Mouse (Mus musculus) forebrain, embryonic 14.5 days (tissue): ENCODE measurements around the gene Egln3. TPM values are rescaled to one million over a fixed set of nuclear protein-coding genes. Genes with fewer than 3 reads are reported as not detected.
A peak's percentile ranks its signal among the peaks of the same experiment; 100 is the strongest.

Experiments
- ATAC-seq: fragments of 200-750 bp; cut with Nextera tagmentation; 2 replicates; pipeline ENCODE4 v1.8.0; 2017; ENCODE audit warnings: mild to moderate bottlenecking, moderate library complexity
- DNase-seq: peaks from one replicate; pipeline ENCODE4 v3.0.0-alpha.2; 2015; ENCODE audit warnings: low spot score
- H3K27ac ChIP-seq: fragments of 300-500 bp; sonication (generic); 2 replicates; pipeline ENCODE4 v1.5.1; 2014; ENCODE audit warnings: low read depth, mild to moderate bottlenecking, control low read depth, low read length, moderate library complexity
- H3K27me3 ChIP-seq: fragments of 300-500 bp; sonication (generic); replicated peaks from 2 replicates; pipeline ENCODE4 v1.6.1; 2014; ENCODE audit warnings: low read length, control low read depth, mixed read lengths; ENCODE audit not compliant: control insufficient read depth, insufficient read depth
- H3K36me3 ChIP-seq: fragments of 300-500 bp; sonication (generic); 2 replicates; pipeline ENCODE4 v1.6.1; 2014; ENCODE audit warnings: low read length, control low read depth; ENCODE audit not compliant: control insufficient read depth, insufficient read depth
- H3K4me1 ChIP-seq: fragments of 300-500 bp; sonication (generic); 2 replicates; pipeline ENCODE4 v1.6.1; 2014; ENCODE audit warnings: antibody characterized with exemption, low read length, control low read depth; ENCODE audit not compliant: control insufficient read depth, insufficient read depth
- H3K4me2 ChIP-seq: fragments of 300-500 bp; sonication (generic); 2 replicates; pipeline ENCODE4 v1.6.1; 2014; ENCODE audit warnings: mild to moderate bottlenecking, control low read depth, low read length
- H3K4me3 ChIP-seq: fragments of 300-500 bp; sonication (generic); 2 replicates; pipeline ENCODE4 v1.5.1; 2014; ENCODE audit warnings: low read depth, low read length, control low read depth
- H3K9ac ChIP-seq: fragments of 300-500 bp; sonication (generic); 2 replicates; pipeline ENCODE4 v1.6.1; 2014; ENCODE audit warnings: mild to moderate bottlenecking, low read length, control low read depth, moderate library complexity
- H3K9me3 ChIP-seq: fragments of 300-500 bp; sonication (generic); replicated peaks from 2 replicates; pipeline ENCODE4 v1.6.1; 2016; ENCODE audit warnings: low read length, control low read depth, mixed read lengths; ENCODE audit not compliant: control insufficient read depth
- WGBS: fragments of 180-500 bp; shearing (Covaris S2); extraction: QIAGEN DNeasy Blood & Tissue Kit; methylation state at CpG from one replicate; pipeline ENCODE4 v1.1.7; 2014; 5-methylcytosine and 5-hydroxymethylcytosine counted together
- polyA plus RNA-seq: library from polyadenylated mRNA; unstranded; fragments of >200 nt; fragmentation: Nextera tagmentation; extraction: Ambion mirVana; gene quantifications from 2 replicates; pipeline ENCODE4 v1.2.1, GENCODE M21; 2014

The Egln3 gene
- polyA plus RNA-seq, 1 experiment from 2014 or later, result 5.9 TPM

- Histone ChIP-seq H3K4me3 (no peak overlapping the region), H3K27ac (peak overlapping the region; percentile 33; the same call in 1 of the 2 replicates), H3K9ac (no peak overlapping the region), H3K36me3 (no peaks in the 10 kb centered on the region), H3K4me1 (peaks cover 38% of the 10 kb centered on the region), H3K27me3 (no peaks in the 10 kb centered on the region), H3K9me3 (no peaks in the 10 kb centered on the region), H3K4me2 (no peak overlapping the region)
- whole genome bisulfite sequencing, result 94% methylated on average over 4 of the region's 4 CpGs
- ATAC-seq (no peak), DNase-seq (no peak)
Observed at GRCm38 (mm10) chr12:54198282-54198918, 5.3 kb downstream of the Egln3 start.

DNA sequence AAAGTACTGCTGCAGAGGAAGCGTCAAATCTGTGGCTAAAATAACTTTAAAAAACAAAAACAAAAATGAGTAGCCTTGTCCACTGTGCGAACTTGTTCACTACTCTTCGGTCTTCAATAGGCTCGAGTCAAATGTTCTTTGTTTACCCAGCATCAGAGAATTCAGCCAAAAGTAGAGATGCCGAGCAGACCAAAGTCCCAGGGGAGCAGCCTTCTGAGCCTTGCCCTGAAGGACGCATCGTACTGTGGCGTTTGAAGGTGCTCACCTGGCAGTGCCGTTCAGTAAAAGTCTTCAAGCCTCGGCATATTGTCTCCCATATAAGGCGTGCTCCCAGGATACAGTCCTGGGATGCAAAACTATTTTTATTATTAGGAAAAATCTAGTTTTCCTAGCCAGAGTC lies 5.8 kb downstream of the Egln3 start:
- no peak overlapping the region for H3K9ac ChIP-seq
- peak overlapping the region; percentile 58; the same call in 1 of the 2 replicates for H3K27ac ChIP-seq
- peak overlapping the region; percentile 37 for H3K4me2 ChIP-seq
- H3K4me1 ChIP-seq, result peaks cover 40% of the 10 kb centered on the region
- no peaks in the 10 kb centered on the region for H3K27me3 ChIP-seq
- H3K36me3 ChIP-seq, result no peaks in the 10 kb centered on the region
- no peaks in the 10 kb centered on the region for H3K9me3 ChIP-seq
- H3K4me3 ChIP-seq, result no peak overlapping the region
- DNase-seq (peak; percentile 56), ATAC-seq (0 out of 2 replicates have a peak, but pooled peaks have one; percentile 12)
- WGBS, result 32% methylated on average over 11 of the region's 11 CpGs

DNA sequence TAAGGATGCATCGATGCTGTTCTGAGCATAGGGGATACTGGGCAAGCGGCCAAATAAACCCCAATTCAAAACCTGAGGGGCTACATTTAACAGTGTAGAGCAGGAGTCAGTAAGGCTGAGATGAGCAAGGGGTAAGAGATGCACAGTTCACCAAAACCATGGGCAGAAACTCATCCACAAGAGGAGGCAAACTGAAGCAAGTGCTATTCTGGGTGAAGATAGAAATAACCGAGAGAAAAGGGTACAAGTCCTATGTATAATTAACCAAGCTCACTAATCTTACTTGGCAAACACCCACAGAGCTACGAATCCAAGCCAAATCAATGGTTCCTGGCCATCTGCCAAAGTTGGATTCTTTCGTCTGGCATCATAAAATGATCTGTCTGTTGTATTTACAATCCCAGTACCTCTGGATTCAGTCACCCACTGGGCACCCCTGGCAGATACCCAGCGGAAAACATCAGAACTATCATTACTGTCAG lies 6.3 kb downstream of the Egln3 start:
- Histone ChIP-seq H3K27ac (peak overlapping the region; percentile 68; the same call in 1 of the 2 replicates), H3K9me3 (no peaks in the 10 kb centered on the region), H3K27me3 (no peaks in the 10 kb centered on the region), H3K4me1 (peaks cover 46% of the 10 kb centered on the region), H3K4me2 (peak overlapping the region; percentile 37), H3K9ac (no peak overlapping the region), H3K4me3 (no peak overlapping the region), H3K36me3 (no peaks in the 10 kb centered on the region)
- 17% methylated on average over 6 of the region's 6 CpGs for WGBS
- DNase-seq (peak; percentile 90), ATAC-seq (peak; percentile 66)

- ATAC-seq, result peak; percentile 2; the same call in 1 of the 2 replicates
- no peak overlapping the region for H3K4me3 ChIP-seq
- no peak overlapping the region for H3K9ac ChIP-seq
- WGBS, result 39% methylated on average over 8 of the region's 8 CpGs
- H3K36me3 ChIP-seq, result no peaks in the 10 kb centered on the region
- peaks cover 48% of the 10 kb centered on the region for H3K4me1 ChIP-seq
- H3K9me3 ChIP-seq, result no peaks in the 10 kb centered on the region
- H3K27ac ChIP-seq, result peak overlapping the region; percentile 68
- DNase-seq, result no peak
- H3K4me2 ChIP-seq, result peak overlapping the region; percentile 37
- no peaks in the 10 kb centered on the region for H3K27me3 ChIP-seq
Observed at GRCm38 (mm10) chr12:54196881-54197280, 6.8 kb downstream of the Egln3 start.

- H3K27me3 ChIP-seq, result no peaks in the 10 kb centered on the region
- peak; percentile 68 for DNase-seq
- H3K27ac ChIP-seq, result no peak overlapping the region
- no peak overlapping the region for H3K9ac ChIP-seq
- H3K9me3 ChIP-seq, result no peaks in the 10 kb centered on the region
- H3K4me3 ChIP-seq, result no peak overlapping the region
- no peaks in the 10 kb centered on the region for H3K36me3 ChIP-seq
- no peak overlapping the region for H3K4me2 ChIP-seq
- 2% methylated on average over 5 of the region's 5 CpGs for WGBS
- H3K4me1 ChIP-seq, result peaks cover 55% of the 10 kb centered on the region
- ATAC-seq, result no peak
Observed at GRCm38 (mm10) chr12:54194159-54194558, 9.5 kb downstream of the Egln3 start.

DNA sequence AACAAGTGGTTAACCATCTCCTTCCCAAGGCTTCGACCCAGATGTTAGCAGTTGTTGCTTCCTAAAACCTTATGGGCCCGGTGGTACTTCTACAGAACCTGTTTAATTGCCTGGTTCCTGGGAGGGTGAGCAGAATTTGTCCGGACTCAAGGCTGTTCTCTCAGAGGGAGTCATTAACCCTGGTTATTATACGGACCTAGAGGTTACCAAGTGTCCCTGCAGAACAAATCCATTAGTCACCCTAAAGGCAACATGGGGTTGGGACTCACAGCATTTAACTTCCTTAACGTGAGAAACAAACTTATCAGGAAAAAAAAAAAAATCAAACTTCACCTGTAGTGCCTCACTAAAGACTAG lies 11.4 kb downstream of the Egln3 start:
- Histone ChIP-seq H3K36me3 (no peaks in the 10 kb centered on the region), H3K4me3 (peak overlapping the region; percentile 12), H3K27ac (peak overlapping the region; percentile 70; the same call in 1 of the 2 replicates), H3K4me1 (peaks cover 42% of the 10 kb centered on the region), H3K9ac (peak overlapping the region; percentile 29; the same call in 1 of the 2 replicates), H3K27me3 (no peaks in the 10 kb centered on the region), H3K4me2 (peak overlapping the region; percentile 46), H3K9me3 (no peaks in the 10 kb centered on the region)
- 3% methylated on average over 5 of the region's 5 CpGs for WGBS
- DNase-seq (no peak), ATAC-seq (no peak)

- Histone ChIP-seq H3K27ac (peak overlapping the region; percentile 78; the same call in 1 of the 2 replicates), H3K4me2 (peak overlapping the region; percentile 46), H3K9me3 (no peaks in the 10 kb centered on the region), H3K36me3 (no peaks in the 10 kb centered on the region), H3K4me1 (peaks cover 40% of the 10 kb centered on the region), H3K27me3 (no peaks in the 10 kb centered on the region), H3K9ac (peak overlapping the region; percentile 29; the same call in 1 of the 2 replicates), H3K4me3 (peak overlapping the region; percentile 12)
- peak; percentile 99 for ATAC-seq
- peak; percentile 98 for DNase-seq
- 2% methylated on average over 19 of the region's 19 CpGs for WGBS
Observed at GRCm38 (mm10) chr12:54191608-54192304, 11.9 kb downstream of the Egln3 start.

GRCm38 (mm10) chr12:54191181-54191580 lies 12.5 kb downstream of the Egln3 start:
- WGBS, result 40% methylated on average over 9 of the region's 9 CpGs
- Histone ChIP-seq H3K4me2 (no peak overlapping the region; the same call in 1 of the 2 replicates), H3K27ac (peak overlapping the region; percentile 78; the same call in 1 of the 2 replicates), H3K4me3 (no peak overlapping the region), H3K9ac (no peak overlapping the region), H3K27me3 (no peaks in the 10 kb centered on the region), H3K36me3 (no peaks in the 10 kb centered on the region), H3K9me3 (no peaks in the 10 kb centered on the region), H3K4me1 (peaks cover 34% of the 10 kb centered on the region)
- ATAC-seq (no peak), DNase-seq (no peak)
